Mouse (Mus musculus) gastrocnemius, postnatal 4 days (tissue): ENCODE measurements around the gene Coasy. TPM values are rescaled to one million over a fixed set of nuclear protein-coding genes. Genes with fewer than 3 reads are reported as not detected.

Experiments
- DNase-seq, 2 experiments: peaks; one replicate each; pipeline ENCODE4 v3.0.0; 2021 to 2022; ENCODE audit warnings: low spot score in 2 of 2, mixed read lengths in 2 of 2
- total RNA-seq, 2 experiments: library from RNA; stranded (reverse); gene quantifications; 2 replicates each; pipeline ENCODE4 v1.2.3; 2021

Coasy gene
- total RNA-seq, 2 experiments from 2014 or later = 15.1 to 17.8 TPM

DNA sequence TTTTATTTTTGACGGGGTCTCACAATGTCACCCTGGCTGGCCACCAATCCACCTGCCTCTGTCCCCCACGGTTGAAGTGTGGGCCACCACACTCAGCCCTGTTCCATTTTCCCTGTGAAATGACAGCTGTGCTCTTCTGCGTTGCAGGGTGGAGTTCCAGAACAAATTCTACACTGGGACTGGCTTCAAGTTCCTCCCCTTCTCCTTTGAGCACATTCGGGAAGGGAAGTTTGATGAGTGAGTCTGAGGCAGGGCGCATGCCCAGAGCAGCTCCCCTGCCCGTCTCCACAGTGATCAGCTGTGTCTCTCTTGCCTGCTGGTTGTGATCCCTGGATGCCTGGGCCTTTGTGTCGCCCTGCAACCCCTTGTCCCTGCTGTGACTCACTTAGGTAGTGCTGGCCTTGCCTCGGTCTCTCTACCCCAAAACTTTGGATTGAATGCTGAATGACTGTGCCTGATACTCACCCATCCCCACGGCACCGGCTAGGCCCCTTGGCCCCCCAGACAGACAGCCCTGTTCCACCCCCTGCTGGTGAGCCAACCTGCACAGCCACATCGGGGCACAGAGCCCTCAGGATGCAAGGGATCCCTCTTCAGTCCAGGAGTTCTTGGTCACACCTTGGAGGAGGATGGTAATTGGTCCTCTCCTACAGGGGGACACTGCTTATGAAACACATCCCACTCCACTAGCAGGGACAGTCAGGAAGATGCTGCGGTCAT lies 20.0 kb upstream of the Coasy start:
- DNase-seq = no peak

- no peak for DNase-seq
Observed at GRCm38 (mm10) chr11:101062971-101063675, 19.2 kb upstream of the Coasy start.

GRCm38 (mm10) chr11:101063676-101064327 lies 18.6 kb upstream of the Coasy start:
- DNase-seq = peak in 1 of 2 experiments; percentile 69

- no peak for DNase-seq
Observed at GRCm38 (mm10) chr11:101064462-101064861, 17.9 kb upstream of the Coasy start.

DNA sequence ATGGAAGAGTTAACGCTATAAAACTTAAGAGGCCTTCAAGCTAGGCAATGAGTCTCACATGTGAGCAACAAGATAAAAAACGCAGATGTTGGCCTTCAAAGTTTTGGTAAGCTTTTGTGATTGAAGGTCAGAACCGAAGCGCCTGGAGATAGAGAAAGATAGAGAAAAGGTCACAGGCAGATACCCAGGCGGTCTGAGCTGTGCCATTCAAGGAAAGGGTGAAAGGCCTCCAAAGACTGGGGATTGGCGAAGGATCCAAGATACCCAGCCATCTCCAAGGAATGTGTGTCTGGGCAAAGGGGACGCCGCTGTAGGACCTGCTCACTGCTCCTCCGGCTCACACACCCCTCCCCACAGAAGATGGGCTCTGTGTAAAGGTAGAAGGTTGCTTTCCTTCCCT lies 17.4 kb upstream of the Coasy start:
- DNase-seq = no peak

GRCm38 (mm10) chr11:101066549-101067412 lies 15.6 kb upstream of the Coasy start:
- peak; percentile 64 to 84 for DNase-seq

- DNase-seq = peak; percentile 95 to 96
Observed at GRCm38 (mm10) chr11:101069391-101070188, 12.8 kb upstream of the Coasy start, which contains the start of gene Naglu. TSS of gene Naglu (plus strand) at chr11:101070012.

DNA sequence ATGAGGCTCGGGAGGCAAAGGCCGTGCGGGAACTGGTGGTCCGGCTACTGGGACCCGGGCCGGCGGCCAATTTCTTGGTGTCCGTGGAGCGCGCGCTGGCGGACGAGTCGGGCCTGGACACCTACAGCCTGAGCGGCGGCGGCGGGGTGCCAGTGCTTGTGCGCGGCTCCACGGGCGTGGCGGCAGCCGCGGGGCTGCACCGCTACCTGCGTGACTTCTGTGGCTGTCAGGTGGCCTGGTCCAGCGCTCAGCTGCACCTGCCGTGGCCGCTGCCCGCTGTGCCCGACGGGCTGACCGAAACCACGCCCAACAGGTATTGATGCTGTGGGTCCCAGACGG lies 12.2 kb upstream of the Coasy start:
- DNase-seq = no peak

GRCm38 (mm10) chr11:101070987-101071386 lies 11.4 kb upstream of the Coasy start:
- no peak for DNase-seq

DNA sequence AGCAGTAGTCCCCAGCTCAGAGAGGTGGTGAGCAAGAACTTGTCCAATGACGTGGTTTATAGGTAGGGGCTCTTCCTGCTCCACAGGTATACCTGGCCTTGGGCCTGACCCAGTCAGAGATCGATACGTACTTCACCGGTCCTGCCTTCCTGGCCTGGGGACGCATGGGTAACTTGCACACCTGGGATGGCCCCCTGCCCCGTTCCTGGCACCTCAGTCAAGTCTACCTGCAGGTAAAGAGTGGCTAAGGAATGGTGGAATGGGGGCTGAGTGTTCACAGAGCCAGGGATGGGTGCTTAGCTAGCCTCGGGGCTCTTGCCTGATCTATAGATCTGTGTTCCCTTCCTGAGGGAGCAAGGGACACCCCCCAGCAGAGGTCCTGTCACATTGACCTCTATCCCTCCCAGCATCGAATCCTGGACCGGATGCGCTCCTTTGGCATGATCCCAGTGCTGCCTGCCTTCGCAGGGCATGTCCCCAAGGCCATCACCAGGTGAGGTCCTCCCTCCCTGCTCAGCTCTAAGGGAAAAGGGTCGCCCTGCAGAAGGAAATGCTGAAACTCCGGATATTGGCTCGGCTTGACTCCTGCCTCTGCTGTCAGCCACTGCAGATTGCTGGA lies 10.4 kb upstream of the Coasy start:
- no peak for DNase-seq

DNA sequence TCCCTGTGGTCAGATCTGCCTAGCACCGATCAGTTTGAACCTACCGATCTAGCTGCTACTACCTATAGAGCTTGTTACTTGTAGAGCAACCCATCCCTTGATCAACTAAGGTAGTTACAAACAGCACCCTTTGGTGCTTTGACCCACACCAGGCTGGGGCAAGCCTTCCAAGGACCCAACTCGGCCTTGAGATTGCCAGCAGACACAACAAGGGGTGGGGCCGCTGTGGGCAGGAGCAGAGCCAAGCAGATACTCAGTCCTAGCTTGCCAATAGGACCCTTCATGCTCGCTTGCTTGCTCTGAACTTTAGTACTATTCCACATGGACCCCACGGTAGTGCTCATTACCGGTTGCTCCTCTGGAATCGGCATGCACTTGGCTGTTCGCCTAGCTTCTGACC lies 4.2 kb upstream of the Coasy start, which contains the start of gene Hsd17b1:
Hsd17b1 (plus strand) TSS at position 291 of the 400 bp plus-strand sequence.
- no peak for DNase-seq

DNA sequence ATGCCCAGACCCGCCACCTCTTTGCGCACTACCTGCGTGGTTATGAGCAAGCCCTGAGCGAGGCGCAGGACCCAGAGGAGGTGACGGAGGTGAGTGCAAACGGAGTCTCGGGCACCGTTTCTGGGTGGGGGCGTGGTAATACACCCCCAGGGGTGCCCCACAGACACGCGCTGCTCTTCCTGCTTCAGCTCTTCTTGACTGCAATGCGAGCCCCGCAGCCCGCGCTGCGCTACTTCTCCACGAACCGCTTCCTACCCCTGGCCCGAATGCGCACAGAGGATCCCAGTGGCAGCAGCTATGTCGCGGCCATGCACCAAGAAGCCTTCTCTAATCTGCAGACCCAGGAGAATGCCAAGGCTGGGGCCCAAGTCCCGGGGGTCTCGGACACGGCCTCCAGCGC lies 2.6 kb upstream of the Coasy start:
- DNase-seq = no peak

- no peak for DNase-seq
Observed at GRCm38 (mm10) chr11:101080421-101080820, 1.9 kb upstream of the Coasy start.

- DNase-seq = no peak
Observed at GRCm38 (mm10) chr11:101081659-101082058, 706 bp upstream of the Coasy start.

GRCm38 (mm10) chr11:101083083-101083697 lies 825 bp downstream of the Coasy start:
- peak in 1 of 2 experiments; percentile 35 for DNase-seq

GRCm38 (mm10) chr11:101084246-101084645 lies 1.9 kb downstream of the Coasy start:
- DNase-seq = no peak

GRCm38 (mm10) chr11:101084811-101085210 lies 2.4 kb downstream of the Coasy start:
- no peak for DNase-seq

- no peak for DNase-seq
Observed at GRCm38 (mm10) chr11:101085617-101086322, 3.4 kb downstream of the Coasy start.

- DNase-seq = no peak
Observed at GRCm38 (mm10) chr11:101086323-101086674, 3.9 kb downstream of the Coasy start.
